In the genomic region with DNA sequence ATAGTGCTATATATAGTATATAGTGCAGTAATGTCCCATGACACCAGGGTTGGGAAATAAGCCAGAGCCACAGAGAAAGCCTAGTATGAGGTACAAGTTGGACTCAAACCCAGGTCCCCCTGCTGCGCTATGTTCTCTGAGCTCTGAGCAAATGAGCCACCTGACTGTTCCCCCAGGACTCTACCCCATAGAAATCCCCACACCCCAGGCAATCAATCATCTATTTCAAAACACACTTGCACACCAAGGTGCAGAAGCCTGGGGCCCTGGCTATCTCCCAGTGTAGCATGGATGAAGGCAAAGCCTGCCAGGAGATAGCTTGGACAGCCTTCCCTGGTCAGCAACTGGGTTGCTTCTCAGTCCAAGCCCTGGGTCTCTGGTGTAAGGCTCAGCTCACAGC, we compare ENCODE assay signal across 29 mouse cellular contexts. TPM values are rescaled to one million over a fixed set of nuclear protein-coding genes. Genes with fewer than 3 reads are reported as not detected.
"Had no signal": no experiment of that assay in that cellular context is flagged by ENCODE, and none has a peak within 500 bp of the region (broad histone marks: within the 10 kb centered on the region; RNA-seq: fewer than 3 reads in every experiment).

No protein-coding gene starts in this region.

- DNase-seq: kidney, postnatal 25 days; layer of hippocampus, adult 9-11 months; liver, postnatal 0 days; lung, embryonic 14.5 days; right cerebral cortex, adult 18-20 months; right cerebral cortex, postnatal 14 days; right cerebral cortex, postnatal 4 days; thymus, adult 2 months; thymus, postnatal 14 days; thymus, postnatal 4 days had no signal

RNA-seq across cellular contexts. Expression of a gene that starts 44.5 kb away (rescaled TPM):
- total RNA-seq: megakaryocyte, adult 5-6 weeks had no signal
- polyA plus RNA-seq: liver, embryonic 11.5 days; macrophage had no signal

RNA-seq across cellular contexts. Expression of a gene that starts 48.2 kb away (rescaled TPM):
- total RNA-seq: megakaryocyte, adult 5-6 weeks had no signal
- polyA plus RNA-seq: kidney, postnatal 0 days; liver, postnatal 0 days; macrophage; midbrain, embryonic 15.5 days; neural tube, embryonic 15.5 days had no signal

RNA-seq across cellular contexts. Expression of a gene that starts 58.5 kb away (rescaled TPM):
- total RNA-seq: layer of hippocampus, adult 2 months; layer of hippocampus, postnatal 25 days; left cerebral cortex, adult 18-20 months; left cerebral cortex, postnatal 10 days; left cerebral cortex, postnatal 36 days; megakaryocyte, adult 5-6 weeks had no signal
- polyA plus RNA-seq: kidney, postnatal 0 days; large intestine, adult 2 months; limb, embryonic 12.5 days; limb, embryonic 15.5 days; liver, embryonic 11.5 days; liver, embryonic 14.5 days; liver, postnatal 0 days; lung, postnatal 0 days; macrophage; midbrain, embryonic 12.5 days; midbrain, embryonic 15.5 days; stomach, embryonic 14.5 days; stomach, postnatal 0 days; thymus, adult 2 months had no signal
